Comparison of ENCODE assay signal across 24 mouse cellular contexts in genomic region chr16:18385411-18385810, GRCm38 (mm10). TPM values are rescaled to one million over a fixed set of nuclear protein-coding genes. Genes with fewer than 3 reads are reported as not detected.
A peak's percentile ranks its signal among the peaks of the same experiment; 100 is the strongest.
DNase-seq lines count a peak whose midpoint lies in the region; ATAC-seq lines count a peak whose summit lies in the region.
"Had no signal": no experiment of that assay in that cellular context is flagged by ENCODE, and none has a peak within 500 bp of the region (broad histone marks: within the 10 kb centered on the region; RNA-seq: fewer than 3 reads in every experiment).

No protein-coding gene starts in this region.

- peaks cover 96% of the 10 kb centered on the region for H3K4me1 ChIP-seq in forebrain, embryonic 10.5 days
- H3K4me1 ChIP-seq in forebrain, embryonic 11.5 days (replicated peaks; ENCODE audit: control insufficient read depth, insufficient read depth, low read length): peaks cover 40% of the 10 kb centered on the region
- peaks cover 95% of the 10 kb centered on the region for H3K4me1 ChIP-seq in midbrain, embryonic 10.5 days
- H3K4me1 ChIP-seq in midbrain, embryonic 14.5 days (ENCODE audit: control insufficient read depth, insufficient read depth, low read length): peaks cover 53% of the 10 kb centered on the region

- H3K27me3 ChIP-seq in forebrain, embryonic 10.5 days (ENCODE audit: poor library complexity, severe bottlenecking): no peaks in the 10 kb centered on the region
- H3K27me3 ChIP-seq in forebrain, embryonic 11.5 days (ENCODE audit: control insufficient read depth, insufficient read depth, low read length): no peaks in the 10 kb centered on the region
- H3K27me3 ChIP-seq in midbrain, embryonic 10.5 days (ENCODE audit: low read depth, poor library complexity, severe bottlenecking): no peaks in the 10 kb centered on the region
- no peaks in the 10 kb centered on the region for H3K27me3 ChIP-seq in midbrain, embryonic 14.5 days (ENCODE audit: control insufficient read depth, insufficient read depth, low read length)
- H3K27me3 ChIP-seq: embryonic facial prominence, embryonic 12.5 days; embryonic facial prominence, embryonic 15.5 days; forebrain, embryonic 13.5 days; heart, embryonic 12.5 days; heart, embryonic 15.5 days; hindbrain, embryonic 15.5 days had no signal

- no peak for DNase-seq in forebrain, embryonic 10.5 days (ENCODE audit: extremely low spot score, low spot score)
- DNase-seq in forebrain, embryonic 11.5 days (ENCODE audit: low spot score): no peak
- no peak for DNase-seq in midbrain, embryonic 10.5 days (ENCODE audit: low spot score)
- no peak for DNase-seq in midbrain, embryonic 14.5 days
- DNase-seq in R1 (ENCODE audit: low read depth, low spot score): peak; percentile 91
- no peak for DNase-seq in frontal cortex, adult 2 months (ENCODE audit: extremely low spot score in 1 of 2, low spot score in 1 of 2)
- DNase-seq in ovary, postnatal 10 days (ENCODE audit: low spot score): no peak
- DNase-seq: adrenal gland, postnatal 10 days; adrenal gland, postnatal 36 days; cerebellum, adult 9-10 months; cerebellum, postnatal 14 days; gastrocnemius, adult 2 months; gastrocnemius, postnatal 25 days; heart, adult 18-20 months; heart, postnatal 10 days; heart, postnatal 36 days had no signal

- no peak overlapping the region for H3K4me3 ChIP-seq in forebrain, embryonic 10.5 days
- H3K4me3 ChIP-seq in forebrain, embryonic 11.5 days (ENCODE audit: low read depth, low read length): no peak overlapping the region
- no peak overlapping the region for H3K4me3 ChIP-seq in midbrain, embryonic 10.5 days
- H3K4me3 ChIP-seq in midbrain, embryonic 14.5 days (replicated peaks; ENCODE audit: low read depth, low read length): no peak overlapping the region
- H3K4me3 ChIP-seq: embryonic facial prominence, embryonic 12.5 days; embryonic facial prominence, embryonic 15.5 days; forebrain, embryonic 13.5 days; gastrocnemius, adult 2 months; heart, embryonic 12.5 days; heart, embryonic 15.5 days; hindbrain, embryonic 15.5 days had no signal

- WGBS in forebrain, embryonic 10.5 days: 76% methylated on average over 5 of the region's 5 CpGs
- WGBS in forebrain, embryonic 11.5 days: 67% methylated on average over 5 of the region's 5 CpGs
- 66% methylated on average over 5 of the region's 5 CpGs for WGBS in midbrain, embryonic 10.5 days
- WGBS in midbrain, embryonic 14.5 days: 61% methylated on average over 5 of the region's 5 CpGs

- H3K4me2 ChIP-seq in forebrain, embryonic 11.5 days (ENCODE audit: low read depth, low read length, severe bottlenecking): no peak overlapping the region
- H3K4me2 ChIP-seq in midbrain, embryonic 14.5 days (ENCODE audit: low read length): no peak overlapping the region
- H3K4me2 ChIP-seq: embryonic facial prominence, embryonic 12.5 days; embryonic facial prominence, embryonic 15.5 days; forebrain, embryonic 13.5 days; heart, embryonic 12.5 days; heart, embryonic 15.5 days; hindbrain, embryonic 15.5 days had no signal

- no peak overlapping the region for H3K9ac ChIP-seq in forebrain, embryonic 11.5 days (ENCODE audit: low read length)
- H3K9ac ChIP-seq in midbrain, embryonic 14.5 days (replicated peaks; ENCODE audit: low read length): no peak overlapping the region
- H3K9ac ChIP-seq: embryonic facial prominence, embryonic 12.5 days; embryonic facial prominence, embryonic 15.5 days; forebrain, embryonic 13.5 days; heart, embryonic 12.5 days; heart, embryonic 15.5 days; hindbrain, embryonic 15.5 days had no signal

- H3K9me3 ChIP-seq in forebrain, embryonic 10.5 days: no peaks in the 10 kb centered on the region
- no peaks in the 10 kb centered on the region for H3K9me3 ChIP-seq in forebrain, embryonic 11.5 days (ENCODE audit: control insufficient read depth, low read length)
- H3K9me3 ChIP-seq in midbrain, embryonic 10.5 days (replicated peaks): no peaks in the 10 kb centered on the region
- no peaks in the 10 kb centered on the region for H3K9me3 ChIP-seq in midbrain, embryonic 14.5 days (ENCODE audit: control insufficient read depth, low read length)
- H3K9me3 ChIP-seq: embryonic facial prominence, embryonic 12.5 days; embryonic facial prominence, embryonic 15.5 days; forebrain, embryonic 13.5 days; G1E; heart, embryonic 12.5 days; heart, embryonic 15.5 days; hindbrain, embryonic 15.5 days had no signal

- H3K27ac ChIP-seq in forebrain, embryonic 10.5 days: peak overlapping the region; percentile 91
- H3K27ac ChIP-seq in forebrain, embryonic 11.5 days (ENCODE audit: low read depth, low read length): no peak overlapping the region
- H3K27ac ChIP-seq in midbrain, embryonic 10.5 days (replicated peaks): peak overlapping the region; percentile 93
- no peak overlapping the region for H3K27ac ChIP-seq in midbrain, embryonic 14.5 days (replicated peaks; ENCODE audit: low read depth, low read length)
- H3K27ac ChIP-seq: embryonic facial prominence, embryonic 12.5 days; embryonic facial prominence, embryonic 15.5 days; heart, embryonic 15.5 days had no signal

- no peak for ATAC-seq in forebrain, embryonic 11.5 days (replicated peaks; ENCODE audit: low FRiP score)
- no peak for ATAC-seq in midbrain, embryonic 14.5 days (ENCODE audit: low FRiP score, low TSS enrichment)
- ATAC-seq: forebrain, embryonic 13.5 days; forebrain, embryonic 16.5 days had no signal

- H3K36me3 ChIP-seq in forebrain, embryonic 10.5 days (replicated peaks): no peaks in the 10 kb centered on the region; the same call in 1 of the 2 replicates
- no peaks in the 10 kb centered on the region; the same call in 1 of the 2 replicates for H3K36me3 ChIP-seq in forebrain, embryonic 11.5 days (ENCODE audit: control insufficient read depth, insufficient read depth, low read length)
- H3K36me3 ChIP-seq in midbrain, embryonic 10.5 days: no peaks in the 10 kb centered on the region
- H3K36me3 ChIP-seq in midbrain, embryonic 14.5 days (ENCODE audit: control insufficient read depth, insufficient read depth, low read length): no peaks in the 10 kb centered on the region
- H3K36me3 ChIP-seq: embryonic facial prominence, embryonic 12.5 days; embryonic facial prominence, embryonic 15.5 days; G1E; heart, embryonic 12.5 days; heart, embryonic 15.5 days; hindbrain, embryonic 15.5 days had no signal

RNA-seq across cellular contexts. Expression of gene Arvcf, which starts 37.4 kb away (rescaled TPM):
- 116 TPM in 2 replicates for polyA plus RNA-seq in forebrain, embryonic 10.5 days (2016; fragmentation: Nextera tagmentation; extraction: Ambion mirVana)
- polyA plus RNA-seq in forebrain, embryonic 11.5 days (2014; fragmentation: Nextera tagmentation; extraction: Ambion mirVana): 99.4 and 103 TPM in 2 replicates
- polyA plus RNA-seq in midbrain, embryonic 10.5 days (2016; fragmentation: Nextera tagmentation; extraction: Ambion mirVana): 110 and 133 TPM in 2 replicates
- polyA plus RNA-seq in midbrain, embryonic 14.5 days (2014; fragmentation: Nextera tagmentation; extraction: Ambion mirVana): 70.2 and 70.4 TPM in 2 replicates
- 40.8 and 44.2 TPM in 2 replicates for polyA plus RNA-seq in frontal cortex, adult 2 months (2012; rRNA removed)

RNA-seq across cellular contexts. Expression of gene Tango2, which starts 37.5 kb away (rescaled TPM):
- 35.7 and 37.1 TPM in 2 replicates for polyA plus RNA-seq in forebrain, embryonic 10.5 days (2016; fragmentation: Nextera tagmentation; extraction: Ambion mirVana)
- 39.1 and 40.4 TPM in 2 replicates for polyA plus RNA-seq in forebrain, embryonic 11.5 days (2014; fragmentation: Nextera tagmentation; extraction: Ambion mirVana)
- 40.1 and 45.2 TPM in 2 replicates for polyA plus RNA-seq in midbrain, embryonic 10.5 days (2016; fragmentation: Nextera tagmentation; extraction: Ambion mirVana)
- polyA plus RNA-seq in midbrain, embryonic 14.5 days (2014; fragmentation: Nextera tagmentation; extraction: Ambion mirVana): 70.0 TPM in 2 replicates
- polyA plus RNA-seq in frontal cortex, adult 2 months (2012; rRNA removed): 181 and 196 TPM in 2 replicates

RNA-seq across cellular contexts. Expression of gene Txnrd2, which starts 40.8 kb away (rescaled TPM):
- polyA plus RNA-seq in forebrain, embryonic 10.5 days (2016; fragmentation: Nextera tagmentation; extraction: Ambion mirVana): 31.6 and 35.1 TPM in 2 replicates
- 24.8 and 26.7 TPM in 2 replicates for polyA plus RNA-seq in forebrain, embryonic 11.5 days (2014; fragmentation: Nextera tagmentation; extraction: Ambion mirVana)
- 30.6 and 30.7 TPM in 2 replicates for polyA plus RNA-seq in midbrain, embryonic 10.5 days (2016; fragmentation: Nextera tagmentation; extraction: Ambion mirVana)
- 24.9 and 28.7 TPM in 2 replicates for polyA plus RNA-seq in midbrain, embryonic 14.5 days (2014; fragmentation: Nextera tagmentation; extraction: Ambion mirVana)
- polyA plus RNA-seq in frontal cortex, adult 2 months (2012; rRNA removed): 22.9 and 25.9 TPM in 2 replicates

RNA-seq across cellular contexts. Expression of gene Comt, which starts 41.2 kb away (rescaled TPM):
- 58.1 and 60.1 TPM in 2 replicates for polyA plus RNA-seq in forebrain, embryonic 10.5 days (2016; fragmentation: Nextera tagmentation; extraction: Ambion mirVana)
- 53.6 and 55.2 TPM in 2 replicates for polyA plus RNA-seq in forebrain, embryonic 11.5 days (2014; fragmentation: Nextera tagmentation; extraction: Ambion mirVana)
- polyA plus RNA-seq in midbrain, embryonic 10.5 days (2016; fragmentation: Nextera tagmentation; extraction: Ambion mirVana): 62.0 and 66.0 TPM in 2 replicates
- polyA plus RNA-seq in midbrain, embryonic 14.5 days (2014; fragmentation: Nextera tagmentation; extraction: Ambion mirVana): 79.9 and 81.3 TPM in 2 replicates
- 140 and 143 TPM in 2 replicates for polyA plus RNA-seq in frontal cortex, adult 2 months (2012; rRNA removed)

Comparison
In these comparisons a context has a peak if more than half of its experiments do, and no peak if none do; other contexts are left out.
1. H3K27ac ChIP-seq: peak in forebrain, embryonic 10.5 days (single experiment) and midbrain, embryonic 10.5 days (single experiment); none in forebrain, embryonic 11.5 days (single experiment) and midbrain, embryonic 14.5 days (single experiment).